Mouse (Mus musculus): ENCODE data around the gene Dtnb. TPM values are rescaled to one million over a fixed set of nuclear protein-coding genes. Genes with fewer than 3 reads are reported as not detected.
A peak's percentile ranks its signal among the peaks of the same experiment; 100 is the strongest.
"Not testable (repeated sequence)": the region's sequence is repeated elsewhere in the genome, so short reads cannot be mapped to it uniquely, and the experiment has no call there.

The Dtnb gene
- total RNA-seq (2021): 10 to 100 TPM; 64.4 to 67.3 TPM

DNA sequence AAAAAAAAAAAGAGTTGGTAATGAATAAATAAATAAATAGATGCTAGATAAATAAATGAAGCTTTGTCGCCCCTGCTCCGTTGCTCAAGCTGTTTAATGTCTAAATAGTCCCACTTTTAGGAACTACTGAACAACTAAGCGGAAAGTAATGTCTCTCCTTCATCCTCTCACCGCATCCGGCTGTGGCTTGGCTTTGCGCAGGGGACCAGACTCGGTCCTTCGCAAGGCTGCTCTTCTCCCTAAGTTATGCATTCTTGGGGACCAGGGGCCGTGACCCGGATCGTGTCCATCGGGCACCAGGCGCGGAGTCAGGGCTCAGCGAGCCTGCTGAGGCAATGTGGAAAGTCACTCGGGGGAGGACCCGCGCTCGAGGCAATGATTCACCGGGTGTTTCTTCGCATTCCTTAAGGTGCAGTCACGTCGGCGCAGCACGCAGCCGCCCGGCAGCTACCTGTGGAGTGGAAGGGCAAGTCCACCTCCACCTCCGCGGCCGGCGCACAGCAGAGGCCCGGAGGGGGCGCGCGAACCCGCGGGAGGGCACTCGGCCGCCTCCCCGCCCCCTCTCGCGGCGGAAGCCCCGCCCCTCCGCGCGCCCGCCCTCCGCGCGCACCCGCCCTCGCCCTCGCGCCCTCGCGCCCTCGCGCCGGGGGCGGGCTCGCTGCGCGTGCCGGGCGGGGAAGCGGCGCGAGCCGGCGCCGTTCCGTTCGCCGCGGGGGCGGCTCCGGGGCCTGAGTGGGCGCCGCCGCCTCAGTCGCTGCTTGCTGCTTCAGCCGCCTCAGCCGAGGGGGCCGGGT, at the start of gene Dtnb:
Dtnb (plus strand) TSS at position 595 of the 794 bp plus-strand sequence.
- intact Hi-C loops (cut with DNase I): no loop called here
- peak; percentile 69 for DNase-seq

GRCm38 (mm10) chr12:3525536-3525935, 46.6 kb upstream of the Dtnb start:
- DNase-seq: no peak
- intact Hi-C loops (cut with DNase I): no loop called here

GRCm38 (mm10) chr12:3535446-3535845, 36.7 kb upstream of the Dtnb start:
- not testable (repeated sequence) for DNase-seq

GRCm38 (mm10) chr12:3537616-3538015, 34.6 kb upstream of the Dtnb start:
- peak; percentile 77 for DNase-seq

More at GRCm38 (mm10) chr12:3535446-3535845, 36.7 kb upstream of the Dtnb start:
- intact Hi-C loops (cut with DNase I): not testable (repeated sequence)

GRCm38 (mm10) chr12:3538036-3538435, 34.1 kb upstream of the Dtnb start:
- intact Hi-C loops (cut with DNase I): no loop called here
- no peak for DNase-seq

More at GRCm38 (mm10) chr12:3537616-3538015, 34.6 kb upstream of the Dtnb start:
- intact Hi-C loops (cut with DNase I): no loop called here

DNA sequence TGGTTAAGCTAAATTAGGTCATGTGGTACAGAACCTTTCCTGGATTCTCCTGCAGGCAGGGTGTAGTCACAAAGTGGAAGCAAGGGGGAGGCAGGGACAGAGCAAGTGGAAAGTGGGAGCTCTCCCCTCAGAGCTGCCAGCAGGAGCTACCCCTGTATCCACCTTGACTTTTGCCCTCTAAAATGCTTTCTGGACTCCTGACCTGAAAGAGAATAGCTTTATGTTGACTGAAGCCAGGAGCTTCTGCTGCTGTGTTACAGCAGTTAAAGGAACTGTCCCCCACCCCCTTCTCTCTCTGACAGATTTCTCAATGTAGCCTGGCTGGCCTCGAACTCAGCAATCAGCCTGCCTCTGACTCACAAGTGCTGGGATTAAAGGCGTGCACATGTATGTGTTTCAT, 32.6 kb upstream of the Dtnb start:
- intact Hi-C loops (cut with DNase I): no loop called here
- DNase-seq: no peak

DNA sequence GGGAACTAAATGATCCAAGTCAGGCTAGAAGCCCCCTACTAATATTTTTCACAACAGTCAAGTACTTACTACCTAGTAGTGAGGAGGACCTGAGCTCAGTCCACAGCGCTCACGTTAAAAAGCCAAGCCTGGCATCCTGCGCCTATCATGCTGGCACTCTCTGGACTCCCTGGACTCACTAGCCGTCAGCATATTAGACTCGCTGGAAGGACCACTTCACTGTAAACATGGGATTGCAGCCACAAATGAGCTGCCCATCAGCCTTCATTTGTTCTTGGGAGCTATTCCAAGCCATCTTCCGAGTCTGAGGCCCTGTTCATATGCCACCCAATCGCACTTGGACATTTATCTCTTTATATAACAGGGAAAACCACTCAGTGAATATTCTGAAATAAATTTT, 31.3 kb upstream of the Dtnb start:
- no peak for DNase-seq
- intact Hi-C loops (cut with DNase I): no loop called here

DNA sequence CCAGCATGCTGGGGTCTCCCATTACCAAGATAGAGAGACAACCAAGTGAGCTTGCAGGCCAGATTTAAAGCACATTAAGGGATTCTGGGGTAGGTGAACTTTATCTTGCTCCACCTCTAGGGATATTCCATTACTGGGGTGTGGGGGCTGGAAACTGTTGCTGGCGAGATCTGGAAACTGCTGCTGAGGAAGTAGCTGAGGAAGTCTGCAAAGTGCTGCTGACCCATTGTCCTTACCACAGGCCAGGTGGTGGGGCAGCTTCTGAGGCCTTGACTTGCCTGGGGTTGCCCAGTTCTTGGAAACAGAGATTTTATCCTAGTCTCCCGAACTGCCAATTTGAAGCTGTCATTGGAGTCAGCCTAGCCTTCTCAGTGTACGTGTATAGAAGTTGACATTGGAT, 26.7 kb upstream of the Dtnb start:
- DNase-seq: no peak
- intact Hi-C loops (cut with DNase I): no loop called here

DNA sequence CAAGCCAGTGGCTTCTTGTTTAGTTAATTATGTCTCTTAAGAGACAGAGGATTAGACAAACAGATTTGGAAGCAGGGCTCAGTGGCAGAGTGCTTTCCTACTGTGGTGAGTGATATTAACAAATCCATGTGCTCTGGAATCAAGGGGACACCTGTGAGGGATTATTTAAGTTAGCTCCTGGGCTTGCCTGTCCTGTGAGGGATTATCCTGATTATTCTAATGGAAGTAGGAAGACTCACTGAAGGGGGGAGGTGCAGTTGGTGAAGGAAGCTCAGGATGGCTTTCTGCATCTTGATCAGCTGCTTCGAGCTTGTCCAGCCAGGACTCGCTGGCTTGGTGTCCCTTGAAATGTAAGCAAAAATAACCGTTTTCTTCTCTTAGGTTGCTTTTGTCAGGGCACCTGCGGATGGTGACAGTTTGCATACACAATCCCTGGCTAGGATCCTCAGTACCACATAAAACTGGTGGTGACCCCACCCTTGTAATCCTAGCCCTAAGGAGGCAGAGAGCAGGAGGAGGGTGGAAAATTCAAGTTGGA, 26.0 kb upstream of the Dtnb start:
- intact Hi-C loops (cut with DNase I): no loop called here
- DNase-seq: no peak

DNA sequence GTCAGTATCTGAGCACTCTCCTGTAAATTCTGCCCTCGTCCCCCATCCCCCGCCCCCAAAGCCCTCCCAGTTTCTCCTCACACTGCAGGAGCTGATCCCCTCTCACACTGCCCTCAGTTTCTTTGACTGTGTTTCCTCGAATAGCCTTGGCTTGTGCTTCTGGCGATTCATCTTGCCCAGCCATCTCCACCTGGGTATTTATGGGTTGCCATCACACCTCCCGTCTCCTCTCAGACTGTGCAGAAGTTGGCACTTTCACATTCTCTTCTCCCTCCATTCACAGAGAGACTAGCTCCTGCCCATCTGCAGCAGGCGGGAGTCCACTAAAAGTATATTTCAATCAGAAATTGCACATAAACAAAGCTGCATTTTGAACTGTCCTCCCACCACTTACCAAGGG, 25.4 kb upstream of the Dtnb start:
- intact Hi-C loops (cut with DNase I): no loop called here
- DNase-seq: no peak

GRCm38 (mm10) chr12:3547506-3547905, 24.7 kb upstream of the Dtnb start:
- intact Hi-C loops (cut with DNase I): no loop called here
- DNase-seq: no peak

DNA sequence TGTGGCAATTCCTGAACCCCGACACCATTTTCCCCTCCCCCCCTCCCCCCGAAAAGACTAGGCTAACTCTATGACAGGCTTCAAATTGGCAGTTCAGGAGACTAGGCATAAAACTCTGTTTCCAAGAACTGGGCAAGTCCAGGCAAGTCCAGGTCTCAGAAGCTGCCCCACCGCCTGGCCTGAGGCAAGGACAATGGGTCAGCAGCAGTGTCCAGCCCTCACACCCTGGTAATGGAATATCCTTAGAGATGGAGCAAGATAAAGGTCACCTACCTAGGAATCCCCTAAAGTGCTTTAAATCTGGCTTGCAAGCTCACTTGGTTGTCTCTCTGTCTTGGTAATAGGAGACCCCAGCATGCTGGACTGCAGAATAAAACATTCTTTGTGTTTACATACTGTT, 24.3 kb upstream of the Dtnb start:
- intact Hi-C loops (cut with DNase I): no loop called here
- DNase-seq: no peak

DNA sequence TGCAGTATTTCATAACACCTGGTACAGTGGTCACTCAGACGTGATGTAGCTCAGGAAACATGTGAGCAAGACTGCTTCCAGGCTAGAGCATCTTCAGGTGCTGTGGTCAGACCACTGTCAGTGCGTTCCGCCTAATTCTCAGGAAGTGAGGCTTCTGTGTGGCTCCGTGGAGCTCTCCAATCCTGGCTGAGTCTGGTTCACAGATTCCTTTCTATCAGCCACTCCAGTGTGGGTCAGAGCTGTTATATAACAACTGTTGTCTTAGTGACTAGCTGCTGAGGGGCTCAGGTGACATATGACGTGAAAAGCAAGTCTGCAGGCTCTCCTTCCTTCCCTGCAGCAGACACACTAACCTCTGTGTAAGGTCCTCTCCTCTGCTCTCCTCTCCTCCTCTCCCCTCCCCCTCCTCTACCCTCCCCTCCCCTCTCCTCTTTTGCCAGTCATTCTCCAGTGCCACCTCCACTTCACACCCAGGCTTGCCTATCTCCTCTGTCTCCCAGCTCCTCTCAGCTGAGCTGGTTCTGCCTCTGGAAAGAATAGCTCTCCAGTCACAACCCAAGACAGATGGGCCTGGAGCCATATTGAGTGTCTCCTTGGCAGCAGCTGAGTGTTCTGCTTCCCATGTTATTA, 23.5 kb upstream of the Dtnb start:
- intact Hi-C loops (cut with DNase I): no loop called here
- DNase-seq: peak; percentile 29

DNA sequence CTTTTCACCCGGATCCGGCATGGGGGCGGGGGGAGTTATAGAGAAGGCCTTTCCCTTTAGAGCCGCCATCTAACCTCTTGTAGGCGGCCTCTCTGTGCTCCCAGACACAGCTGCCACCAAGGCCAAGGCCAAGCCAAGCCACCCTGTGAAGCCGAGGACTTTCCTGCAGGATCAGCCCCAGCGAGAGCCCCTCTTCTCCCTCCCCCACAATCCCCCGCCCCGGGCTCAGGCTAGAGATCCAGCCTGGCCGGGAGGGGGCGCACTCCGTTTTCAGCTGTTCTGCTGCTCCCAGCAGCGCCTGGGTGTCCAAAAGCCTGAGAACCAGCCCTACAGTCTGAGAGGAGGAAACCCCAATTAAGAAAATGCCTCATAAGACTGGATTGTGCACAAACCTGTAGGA, 21.9 kb upstream of the Dtnb start:
- DNase-seq: peak; percentile 51
- intact Hi-C loops (cut with DNase I): no loop called here

DNA sequence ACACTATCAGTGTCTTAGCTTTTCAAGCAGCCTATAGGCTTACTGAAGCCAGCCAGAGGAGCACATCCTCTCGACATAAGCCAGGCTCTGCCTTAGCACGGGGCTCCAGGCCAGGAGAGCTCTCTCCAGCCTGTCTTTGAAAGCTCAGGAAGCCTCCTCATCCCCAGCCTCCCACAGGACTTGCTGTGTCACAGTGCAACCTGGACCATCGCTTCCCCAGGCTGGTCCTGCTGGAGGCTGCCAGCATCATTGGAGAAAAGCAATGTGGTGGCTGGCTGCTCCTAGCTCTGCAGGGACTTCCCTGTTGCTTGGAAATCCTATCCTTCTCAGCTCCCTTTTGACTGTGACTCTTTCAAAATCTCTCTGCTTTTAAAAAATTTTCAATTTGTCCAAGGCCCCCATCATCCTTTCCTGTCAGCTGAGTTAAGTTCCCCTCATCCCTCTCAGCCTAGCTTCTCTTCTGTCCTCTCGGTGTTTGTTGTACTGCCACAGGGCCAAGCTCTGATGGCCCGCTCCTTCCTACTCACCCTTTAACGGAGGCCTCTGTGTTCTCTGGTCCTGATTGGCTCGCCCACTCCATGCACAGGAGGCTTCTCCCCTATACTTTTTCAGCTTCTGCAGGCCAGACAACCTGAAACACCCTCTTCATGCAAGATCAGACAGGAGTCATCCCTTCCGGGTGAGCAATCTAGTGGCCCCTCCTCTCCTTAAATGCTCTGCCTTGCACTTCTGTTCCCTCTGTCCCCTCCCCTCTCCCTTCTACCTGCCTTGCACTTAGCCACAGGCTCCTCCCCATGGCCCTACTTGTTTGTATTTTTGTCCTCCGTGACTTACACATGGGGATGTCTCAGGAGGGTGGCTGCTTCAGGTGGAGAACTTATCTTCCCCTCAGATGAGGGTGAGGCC, 14.5 kb upstream of the Dtnb start:
- DNase-seq: no peak
- intact Hi-C loops (cut with DNase I): no loop called here

DNA sequence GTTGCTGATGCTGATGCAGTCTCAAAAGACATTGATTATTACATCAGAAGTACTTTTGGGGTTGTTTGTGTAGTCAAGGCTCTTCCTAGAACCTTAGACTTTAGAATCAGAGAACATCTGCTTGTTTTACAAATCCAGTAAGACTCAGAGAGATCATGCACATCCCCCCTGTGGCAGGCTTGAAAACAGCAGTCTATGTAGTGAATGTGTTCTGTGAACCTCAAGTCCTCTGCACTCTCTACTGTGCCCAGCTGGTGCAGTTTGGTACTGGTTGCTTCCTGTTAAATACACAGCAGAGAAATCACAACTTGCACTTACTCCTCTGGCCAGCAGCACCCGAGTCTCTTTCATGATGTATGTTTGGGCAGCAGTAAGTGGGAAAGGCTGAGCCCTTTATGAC, 11.6 kb upstream of the Dtnb start:
- intact Hi-C loops (cut with DNase I): loop anchor here (10.0 kb wide), 1 partner anchor 116 kb away; no protein-coding TSS in a partner anchor

GRCm38 (mm10) chr12:3561032-3561431, 11.1 kb upstream of the Dtnb start:
- no peak for DNase-seq
- intact Hi-C loops (cut with DNase I): loop anchor here (10.0 kb wide), 1 partner anchor 116 kb away; no protein-coding TSS in a partner anchor

More for the DNA sequence above, 11.6 kb upstream of the Dtnb start:
- peak; percentile 54 for DNase-seq

DNA sequence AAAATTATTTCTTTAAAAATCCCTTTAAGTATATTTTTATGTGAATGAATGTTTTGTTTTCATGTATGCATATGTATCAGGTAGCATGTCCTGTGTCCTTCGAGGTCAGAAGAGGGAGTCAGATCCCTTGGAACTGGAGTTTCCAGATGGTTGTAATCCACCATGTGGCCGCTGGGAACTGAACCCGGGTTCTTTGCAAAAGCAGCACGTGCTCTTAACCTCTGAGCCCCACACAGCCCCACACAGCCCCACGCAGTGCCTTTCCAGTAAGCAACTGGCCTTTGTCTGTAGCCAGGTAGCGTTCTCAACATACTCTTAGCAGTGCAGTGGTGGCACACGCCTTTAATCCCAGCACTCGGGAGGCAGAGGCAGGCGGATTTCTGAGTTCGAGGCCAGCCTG, 9.4 kb upstream of the Dtnb start:
- no peak for DNase-seq
- intact Hi-C loops (cut with DNase I): loop anchor here (10.0 kb wide), 1 partner anchor 118 kb away; no protein-coding TSS in a partner anchor

DNA sequence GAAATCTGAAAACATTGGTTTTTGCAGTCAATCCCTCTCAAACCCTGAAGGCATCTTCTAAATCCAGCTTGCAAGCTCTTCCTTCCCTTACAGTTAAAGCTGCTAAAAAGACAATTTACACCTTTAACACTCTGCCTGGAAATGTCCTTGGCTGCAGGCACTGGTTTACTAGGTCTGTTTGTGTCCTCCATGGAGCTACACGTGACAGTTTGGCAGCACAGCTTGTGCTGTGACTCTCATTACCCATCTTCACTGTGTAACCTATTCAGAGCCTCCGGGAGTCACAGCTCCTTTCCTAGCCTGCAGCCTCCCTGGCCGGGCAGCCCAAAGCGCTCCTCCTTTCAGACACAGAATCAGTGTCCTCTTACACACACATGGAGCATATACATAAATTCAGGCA, 8.5 kb upstream of the Dtnb start:
- DNase-seq: no peak
- intact Hi-C loops (cut with DNase I): loop anchor here (10.0 kb wide), 1 partner anchor 119 kb away; no protein-coding TSS in a partner anchor

GRCm38 (mm10) chr12:3568461-3568991, 3.7 kb upstream of the Dtnb start:
- intact Hi-C loops (cut with DNase I): loop anchor here (10.0 kb wide), 1 partner anchor 124 kb away; no protein-coding TSS in a partner anchor
- no peak for DNase-seq
